Mouse (Mus musculus) liver, adult 2 months (tissue): Measurements from ENCODE around the gene Arpc5. TPM values are rescaled to one million over a fixed set of nuclear protein-coding genes. Genes with fewer than 3 reads are reported as not detected.
A peak's percentile ranks its signal among the peaks of the same experiment; 100 is the strongest.

Experiments
- DNase-seq: peaks from one replicate; pipeline ENCODE4 v3.0.0-alpha.2; 2011; ENCODE audit warnings: low read depth, low spot score; ENCODE audit errors: extremely low read depth
- H3K27ac ChIP-seq: fragments of 200-500 bp; replicated peaks from 2 replicates; pipeline ENCODE4 v1.5.1; 2012; ENCODE audit warnings: low read depth, mild to moderate bottlenecking, control low read depth, inconsistent platforms, low read length; ENCODE audit not compliant: insufficient read depth
- H3K27me3 ChIP-seq: fragments of 200-500 bp; 2 replicates; pipeline ENCODE4 v1.6.1; 2012; ENCODE audit warnings: mild to moderate bottlenecking, moderate library complexity, low read length, inconsistent platforms; ENCODE audit not compliant: control insufficient read depth, insufficient read depth
- H3K36me3 ChIP-seq: fragments of 200-500 bp; 2 replicates; pipeline ENCODE4 v1.6.1; 2012; ENCODE audit warnings: low read length, inconsistent platforms; ENCODE audit not compliant: control insufficient read depth, insufficient read depth
- H3K4me1 ChIP-seq: fragments of 200-500 bp; 2 replicates; pipeline ENCODE4 v1.6.1; 2011; ENCODE audit warnings: low read length; ENCODE audit not compliant: control insufficient read depth, insufficient read depth
- H3K4me3 ChIP-seq: fragments of 200-500 bp; 2 replicates; pipeline ENCODE4 v1.5.1; 2011; ENCODE audit warnings: low read depth, mild to moderate bottlenecking, control low read depth, low read length, moderate library complexity; ENCODE audit not compliant: insufficient read depth
- H3K79me2 ChIP-seq: fragments of 200-500 bp; 2 replicates; pipeline ENCODE4 v1.6.1; 2012; ENCODE audit warnings: inconsistent platforms, mild to moderate bottlenecking, low read length, moderate library complexity; ENCODE audit not compliant: control insufficient read depth, insufficient read depth
- H3K9ac ChIP-seq: fragments of 200-500 bp; 2 replicates; pipeline ENCODE4 v1.6.1; 2012; ENCODE audit warnings: low read depth, mild to moderate bottlenecking, control low read depth, inconsistent platforms, low read length
- CTCF ChIP-seq: fragments of 200-500 bp; IDR thresholded peaks from 2 replicates; pipeline ENCODE4 v1.5.1; 2011; ENCODE audit warnings: low read depth, low read length, control low read depth
- POLR2A ChIP-seq: fragments of 200-500 bp; IDR thresholded peaks from 2 replicates; pipeline ENCODE4 v1.6.1; 2011; ENCODE audit warnings: low read length, control low read depth; ENCODE audit not compliant: insufficient read depth; ENCODE audit errors: extremely low read depth
- WGBS: fragments of 180-500 bp; shearing (Covaris S2); methylation state at CpG from one replicate; pipeline ENCODE4 v1.1.7; 2018; 5-methylcytosine and 5-hydroxymethylcytosine counted together
- polyA plus RNA-seq: library from polyadenylated mRNA; depleted of rRNA; stranded (reverse); fragments of >200 nt; gene quantifications from 2 replicates; pipeline ENCODE4 v1.2.3, GENCODE M21; 2012
- total RNA-seq: library from RNA; depleted of rRNA; stranded (reverse); fragments of >200 nt; gene quantifications from 2 replicates; pipeline ENCODE4 v1.2.3, GENCODE M21; 2014

The Arpc5 gene
- total and polyA plus RNA-seq, 2 experiments = 24.9 to 103 TPM

DNA sequence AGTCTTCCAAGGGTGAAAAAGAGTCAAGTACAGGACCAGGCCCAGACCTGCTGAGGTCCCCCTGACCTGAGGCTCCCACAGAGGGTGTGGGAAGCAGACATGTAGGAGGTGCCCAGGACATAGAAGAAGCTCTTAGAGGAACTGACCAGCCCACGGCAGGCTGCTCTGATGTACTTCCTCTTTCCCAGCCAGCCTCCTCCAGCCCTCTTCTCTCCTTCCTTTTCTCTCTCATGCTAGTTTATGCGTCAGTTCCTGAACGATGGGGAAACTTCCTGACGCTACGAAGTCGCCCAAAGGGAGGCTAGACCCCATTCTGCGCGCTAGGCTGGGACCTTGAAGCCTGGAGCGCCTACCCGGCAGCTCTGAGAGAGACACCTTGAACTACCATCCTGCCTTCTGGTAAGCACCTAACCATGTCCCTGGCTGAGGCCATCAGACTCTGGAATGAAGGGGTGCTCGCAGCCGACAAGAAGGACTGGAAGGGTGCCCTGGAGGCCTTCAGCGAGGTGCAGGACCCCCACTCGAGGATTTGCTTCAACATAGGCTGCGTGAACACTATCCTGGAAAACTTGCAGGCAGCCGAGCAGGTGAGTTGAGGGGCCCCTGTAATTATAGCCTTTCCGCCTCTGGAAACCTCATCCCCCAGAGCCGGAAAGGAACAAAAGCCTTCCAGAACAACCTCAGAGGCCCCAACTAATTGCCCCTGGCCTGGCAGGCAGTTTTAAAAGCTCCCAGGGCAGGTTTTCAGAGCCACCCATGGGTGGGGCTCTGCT is 41.5 kb downstream of the Arpc5 start:
- 0 out of 2 replicates have a peak overlapping the region, but pooled peaks have one; percentile 29 for H3K9ac ChIP-seq
- peak overlapping the region; percentile 72 for H3K27ac ChIP-seq
- H3K36me3 ChIP-seq = no peaks in the 10 kb centered on the region
- H3K4me1 ChIP-seq = no peaks in the 10 kb centered on the region; the same call in 1 of the 2 replicates
- no peaks in the 10 kb centered on the region for H3K79me2 ChIP-seq
- no peaks in the 10 kb centered on the region for H3K27me3 ChIP-seq
- TF ChIP-seq POLR2A (no peak), CTCF (no peak)
- DNase-seq = peak; percentile 23
- peak overlapping the region; percentile 22; the same call in 1 of the 2 replicates for H3K4me3 ChIP-seq
- 80% methylated on average over 18 of the region's 18 CpGs for WGBS

DNA sequence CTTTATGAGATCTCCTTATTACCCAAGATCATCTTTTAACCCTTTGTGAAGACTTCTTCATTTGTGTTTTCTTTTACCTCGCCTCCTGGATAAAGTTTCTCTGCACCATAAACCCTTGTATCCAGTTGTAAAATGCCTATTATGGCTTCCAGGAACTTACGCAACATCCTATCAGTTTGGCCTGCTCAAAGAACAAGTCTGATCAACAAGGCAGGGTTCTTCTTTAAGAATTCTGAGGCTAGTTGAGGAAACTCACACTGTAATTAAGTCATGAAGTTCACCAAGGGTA is 42.0 kb downstream of the Arpc5 start:
- WGBS = 97% methylated on average over 2 of the region's 2 CpGs
- H3K4me1 ChIP-seq = no peaks in the 10 kb centered on the region; the same call in 1 of the 2 replicates
- no peak overlapping the region for H3K9ac ChIP-seq
- 0 out of 2 replicates have a peak overlapping the region, but pooled peaks have one; percentile 22 for H3K4me3 ChIP-seq
- no peaks in the 10 kb centered on the region for H3K79me2 ChIP-seq
- no peaks in the 10 kb centered on the region for H3K36me3 ChIP-seq
- H3K27ac ChIP-seq = peak overlapping the region; percentile 72; the same call in 1 of the 2 replicates
- TF ChIP-seq POLR2A (no peak), CTCF (no peak)
- no peak for DNase-seq
- no peaks in the 10 kb centered on the region for H3K27me3 ChIP-seq

DNA sequence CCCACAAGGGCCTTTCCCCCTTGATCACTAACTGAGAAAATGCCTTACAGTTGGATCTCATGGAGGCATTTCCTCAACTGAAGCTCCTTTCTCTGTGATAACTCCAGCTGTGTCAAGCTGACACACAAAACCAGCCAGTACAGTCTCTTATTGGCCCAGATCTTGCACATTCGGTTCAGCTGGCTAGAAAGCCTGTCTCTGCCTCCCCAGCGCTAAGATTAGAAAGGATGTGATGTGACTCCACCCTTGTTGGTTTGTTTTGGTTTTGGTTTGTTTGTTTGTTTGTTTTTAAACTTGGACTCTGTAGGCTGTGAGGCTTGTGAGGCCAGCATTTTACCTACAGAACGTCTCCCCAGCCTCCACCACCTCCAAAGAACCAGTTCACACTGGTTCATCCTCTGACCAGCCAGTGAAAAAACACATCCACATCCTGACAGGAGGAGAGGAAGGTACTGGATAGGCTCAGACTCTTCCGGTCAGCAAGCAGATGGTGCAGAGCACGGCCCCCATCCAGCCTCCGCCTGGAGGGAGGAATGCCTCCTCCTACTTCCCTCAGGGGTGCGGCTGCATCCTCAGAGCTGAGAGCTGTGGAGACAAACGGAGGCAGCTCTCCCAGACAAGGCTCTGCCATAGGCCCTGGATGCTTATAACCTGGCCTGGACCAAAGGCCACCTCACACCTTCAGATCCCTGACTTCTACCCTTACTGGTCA is 43.4 kb downstream of the Arpc5 start:
- H3K27me3 ChIP-seq = no peaks in the 10 kb centered on the region
- no peak overlapping the region for H3K9ac ChIP-seq
- no peak for DNase-seq
- H3K4me3 ChIP-seq = no peak overlapping the region
- H3K27ac ChIP-seq = 0 out of 2 replicates have a peak overlapping the region, but pooled peaks have one; percentile 35
- 59% methylated on average over 8 of the region's 8 CpGs for WGBS
- no peaks in the 10 kb centered on the region for H3K36me3 ChIP-seq
- TF ChIP-seq POLR2A (no peak), CTCF (0 out of 2 replicates have a peak, but pooled peaks have one; percentile 7)
- no peaks in the 10 kb centered on the region; the same call in 1 of the 2 replicates for H3K4me1 ChIP-seq
- H3K79me2 ChIP-seq = no peaks in the 10 kb centered on the region

DNA sequence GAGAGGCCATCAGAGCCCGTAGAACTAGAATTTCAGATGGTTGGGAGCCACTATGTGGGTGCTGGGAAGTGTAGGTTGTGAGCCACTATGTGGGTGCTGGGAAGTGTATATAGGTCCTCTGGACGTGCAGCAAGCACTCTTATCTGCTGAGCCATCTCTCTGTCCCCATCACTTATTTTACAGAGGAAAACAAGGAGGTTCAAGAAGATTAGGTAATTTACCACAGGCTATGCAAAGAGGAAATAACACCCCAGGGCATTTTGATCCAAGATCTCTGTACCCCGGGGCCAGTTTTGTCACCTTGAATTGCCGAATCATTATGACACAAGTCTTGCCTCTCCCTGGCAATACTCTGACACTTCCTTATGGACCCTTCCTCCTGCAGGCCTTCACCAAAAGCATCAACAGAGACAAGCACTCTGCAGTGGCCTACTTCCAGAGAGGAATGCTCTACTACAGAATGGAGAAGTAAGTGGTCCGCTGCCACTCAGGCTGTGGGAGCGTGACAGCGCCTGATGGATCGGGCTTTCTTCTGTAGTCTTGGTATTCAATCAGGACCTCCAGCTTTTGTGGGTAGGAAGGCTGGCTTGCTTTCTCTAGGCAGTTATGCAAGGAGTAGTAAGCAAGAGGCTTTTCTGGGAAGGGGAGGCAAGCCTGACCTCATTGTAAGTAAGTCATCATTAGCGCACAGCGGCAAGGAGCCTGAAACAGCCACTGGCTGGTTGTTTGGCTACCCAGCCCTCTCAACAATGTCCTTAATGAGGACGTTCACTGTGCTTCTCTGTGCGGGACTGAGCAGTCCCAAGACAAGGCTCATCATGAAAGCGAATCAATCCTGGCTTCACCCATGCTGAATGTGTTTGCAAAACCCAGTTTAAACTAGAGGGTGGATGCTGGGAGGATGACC is 44.4 kb downstream of the Arpc5 start:
- H3K9ac ChIP-seq = no peak overlapping the region
- WGBS = 85% methylated on average over 13 of the region's 13 CpGs
- DNase-seq = no peak
- H3K27me3 ChIP-seq = no peaks in the 10 kb centered on the region
- H3K36me3 ChIP-seq = no peaks in the 10 kb centered on the region
- no peaks in the 10 kb centered on the region for H3K79me2 ChIP-seq
- H3K4me1 ChIP-seq = no peaks in the 10 kb centered on the region; the same call in 1 of the 2 replicates
- no peak overlapping the region for H3K27ac ChIP-seq
- no peak overlapping the region for H3K4me3 ChIP-seq
- no peak for TF ChIP-seq CTCF
- no peak for TF ChIP-seq POLR2A

- TF ChIP-seq CTCF (peak; percentile 32), POLR2A (no peak)
- H3K27me3 ChIP-seq = no peaks in the 10 kb centered on the region
- no peak overlapping the region for H3K27ac ChIP-seq
- H3K4me3 ChIP-seq = no peak overlapping the region
- WGBS = 50% methylated on average over 7 of the region's 7 CpGs
- H3K4me1 ChIP-seq = 0 out of 2 replicates have a peak, but pooled peaks cover 1% of the 10 kb centered on the region
- H3K36me3 ChIP-seq = no peaks in the 10 kb centered on the region
- DNase-seq = no peak
- H3K79me2 ChIP-seq = no peaks in the 10 kb centered on the region
- no peak overlapping the region for H3K9ac ChIP-seq
Observed at GRCm38 (mm10) chr1:152815265-152815701, 48.9 kb downstream of the Arpc5 start.
